Mouse (Mus musculus) bone marrow macrophage, adult 2 months (primary cell): ENCODE data around the gene Cdc6.

Source experiments
- CTCF ChIP-seq: IDR thresholded peaks from 2 replicates; pipeline ENCODE4 v1.5.1; 2012; ENCODE audit warnings: low read depth, mild to moderate bottlenecking, low read length, moderate library complexity
- POLR2A ChIP-seq: IDR thresholded peaks from 2 replicates; pipeline ENCODE4 v1.6.1; 2012; ENCODE audit warnings: mild to moderate bottlenecking, low read depth, low read length, borderline replicate concordance

GRCm38 (mm10) chr11:98872040-98872439 lies 35.6 kb upstream of the Cdc6 start:
- no peak for TF ChIP-seq CTCF
- no peak for TF ChIP-seq POLR2A
